Comparison of ENCODE assay signal across 7 mouse cellular contexts in genomic region chr12:99392944-99393866, GRCm38 (mm10).
A peak's percentile ranks its signal among the peaks of the same experiment; 100 is the strongest.
DNase-seq lines count a peak whose midpoint lies in the region; ATAC-seq and TF ChIP-seq lines count a peak whose summit lies in the region.

No protein-coding gene starts in this region.

- peak overlapping the region; percentile 90 for H3K4me3 ChIP-seq in embryonic facial prominence, embryonic 14.5 days (ENCODE audit: low read depth, low read length)
- peak overlapping the region; percentile 94 for H3K4me3 ChIP-seq in limb, embryonic 15.5 days
- H3K4me3 ChIP-seq in midbrain, postnatal 0 days (ENCODE audit: low read depth, low read length): peak overlapping the region; percentile 86

- WGBS in embryonic facial prominence, embryonic 14.5 days: 0% methylated on average over 43 of the region's 71 CpGs
- WGBS in limb, embryonic 15.5 days: under 1% methylated on average over 63 of the region's 71 CpGs
- under 1% methylated on average over 59 of the region's 71 CpGs for WGBS in midbrain, postnatal 0 days

- peak; percentile 71 to 79 for DNase-seq in adrenal gland, postnatal 4 days (ENCODE audit: low spot score in 2 of 2)
- DNase-seq in embryonic facial prominence, embryonic 14.5 days (ENCODE audit: low spot score): peak; percentile 94
- DNase-seq in heart, adult 9 months (ENCODE audit: low spot score in 2 of 2): peak; percentile 87 to 88
- DNase-seq in kidney, adult 9 months: peak; percentile 90
- DNase-seq in midbrain, postnatal 0 days (ENCODE audit: low spot score): peak; percentile 89
- peak; percentile 69 to 84 for DNase-seq in spleen, postnatal 10 days (ENCODE audit: low spot score in 2 of 2)

- peak; percentile 79 for ATAC-seq in embryonic facial prominence, embryonic 14.5 days (ENCODE audit: low read depth)
- peak; percentile 75 for ATAC-seq in limb, embryonic 15.5 days (ENCODE audit: insufficient number of reproducible peaks, low FRiP score, low TSS enrichment, low read depth)
- peak; percentile 72 for ATAC-seq in midbrain, postnatal 0 days (ENCODE audit: low FRiP score)

- H3K27me3 ChIP-seq in embryonic facial prominence, embryonic 14.5 days (replicated peaks; ENCODE audit: control insufficient read depth, insufficient read depth, low read length): no peaks in the 10 kb centered on the region
- no peaks in the 10 kb centered on the region for H3K27me3 ChIP-seq in limb, embryonic 15.5 days
- H3K27me3 ChIP-seq in midbrain, postnatal 0 days (ENCODE audit: insufficient read depth, low read length): no peaks in the 10 kb centered on the region

- H3K4me2 ChIP-seq in embryonic facial prominence, embryonic 14.5 days (ENCODE audit: low read depth, low read length): peak overlapping the region; percentile 75
- H3K4me2 ChIP-seq in limb, embryonic 15.5 days: peak overlapping the region; percentile 81
- H3K4me2 ChIP-seq in midbrain, postnatal 0 days (ENCODE audit: low read depth, low read length, poor library complexity, severe bottlenecking): peak overlapping the region; percentile 91

- H3K9ac ChIP-seq in embryonic facial prominence, embryonic 14.5 days (ENCODE audit: low read depth, low read length): peak overlapping the region; percentile 93
- H3K9ac ChIP-seq in limb, embryonic 15.5 days: peak overlapping the region; percentile 87
- H3K9ac ChIP-seq in midbrain, postnatal 0 days (replicated peaks; ENCODE audit: low read length, poor library complexity, severe bottlenecking): peak overlapping the region; percentile 73

- H3K9me3 ChIP-seq in embryonic facial prominence, embryonic 14.5 days (ENCODE audit: control insufficient read depth, low read length): peaks cover 6% of the 10 kb centered on the region; the same call in 1 of the 2 replicates
- no peaks in the 10 kb centered on the region for H3K9me3 ChIP-seq in limb, embryonic 15.5 days
- H3K9me3 ChIP-seq in midbrain, postnatal 0 days (ENCODE audit: low read length): no peaks in the 10 kb centered on the region

- peaks cover 8% of the 10 kb centered on the region for H3K36me3 ChIP-seq in embryonic facial prominence, embryonic 14.5 days (ENCODE audit: control insufficient read depth, insufficient read depth, low read length)
- H3K36me3 ChIP-seq in limb, embryonic 15.5 days: peaks cover 5% of the 10 kb centered on the region; the same call in 1 of the 2 replicates
- H3K36me3 ChIP-seq in midbrain, postnatal 0 days (ENCODE audit: insufficient read depth, low read length): no peaks in the 10 kb centered on the region

- H3K27ac ChIP-seq in embryonic facial prominence, embryonic 14.5 days (replicated peaks; ENCODE audit: low read depth, low read length): peak overlapping the region; percentile 96
- H3K27ac ChIP-seq in limb, embryonic 15.5 days: peak overlapping the region; percentile 96
- peak overlapping the region; percentile 83 for H3K27ac ChIP-seq in midbrain, postnatal 0 days (ENCODE audit: low read depth, low read length)

- 0 out of 2 replicates have a peak, but pooled peaks cover 3% of the 10 kb centered on the region for H3K4me1 ChIP-seq in embryonic facial prominence, embryonic 14.5 days (ENCODE audit: control insufficient read depth, insufficient read depth, low read length)
- peaks cover 23% of the 10 kb centered on the region for H3K4me1 ChIP-seq in limb, embryonic 15.5 days
- H3K4me1 ChIP-seq in midbrain, postnatal 0 days (ENCODE audit: insufficient read depth, low read length): no peaks in the 10 kb centered on the region

- peak; percentile 55 for TF ChIP-seq CTCF in midbrain, postnatal 0 days (IDR thresholded peaks at IDR 0.05)

Comparison
In these comparisons a context has a peak if more than half of its experiments do, and no peak if none do; other contexts are left out.
1. Peak in every context shown above with its lines: DNase-seq, ATAC-seq, H3K4me3 ChIP-seq and H3K27ac ChIP-seq.